Mouse (Mus musculus): ENCODE data around the gene Ctnnd2.

GRCm38 (mm10) chr15:30587446-30587845 lies 415.1 kb downstream of the Ctnnd2 start:
- TF ChIP-seq CTCF (IDR thresholded peaks at IDR 0.05; ENCODE audit: low read depth), result no peak
- TF ChIP-seq EP300 (IDR thresholded peaks at IDR 0.05; ENCODE audit: low read depth), result no peak

Data from liver, postnatal 0 days (tissue).